Mouse (Mus musculus): ENCODE data around the gene Dnajb8.

The Dnajb8 gene

GRCm38 (mm10) chr6:88229221-88229620 is 7.2 kb downstream of the Dnajb8 start:
- CTCF ChIA-PET, result no interaction called here

GRCm38 (mm10) chr6:88231821-88232220 is 9.8 kb downstream of the Dnajb8 start:
- CTCF ChIA-PET, result no interaction called here

GRCm38 (mm10) chr6:88232221-88232620 is 10.2 kb downstream of the Dnajb8 start:
- CTCF ChIA-PET, result no interaction called here

- CTCF ChIA-PET, result no interaction called here
Measured at GRCm38 (mm10) chr6:88233996-88234395, 11.9 kb downstream of the Dnajb8 start.

GRCm38 (mm10) chr6:88235461-88235860 is 13.4 kb downstream of the Dnajb8 start:
- CTCF ChIA-PET, result no interaction called here

GRCm38 (mm10) chr6:88235983-88236382 is 13.9 kb downstream of the Dnajb8 start:
- CTCF ChIA-PET, result interaction anchor here (1.0 kb wide), 1 partner anchor 64 kb away, joined by 9 read pairs; no protein-coding TSS in a partner anchor

GRCm38 (mm10) chr6:88236513-88236912 is 14.4 kb downstream of the Dnajb8 start:
- CTCF ChIA-PET, result interaction anchor here (1.0 kb wide), 1 partner anchor 63 kb away, joined by 9 read pairs; no protein-coding TSS in a partner anchor

- CTCF ChIA-PET, result interaction anchor here (0.5 kb wide), 1 partner anchor 1004 kb away, joined by 5 read pairs; no protein-coding TSS in a partner anchor
Measured at GRCm38 (mm10) chr6:88242604-88243003, 20.5 kb downstream of the Dnajb8 start.

GRCm38 (mm10) chr6:88249231-88249630 is 27.2 kb downstream of the Dnajb8 start:
- CTCF ChIA-PET, result no interaction called here

GRCm38 (mm10) chr6:88251396-88251795 is 29.3 kb downstream of the Dnajb8 start:
- CTCF ChIA-PET, result no interaction called here

- CTCF ChIA-PET, result no interaction called here
Measured at GRCm38 (mm10) chr6:88251798-88252478, 29.9 kb downstream of the Dnajb8 start.

- CTCF ChIA-PET, result no interaction called here
Measured at GRCm38 (mm10) chr6:88254082-88254481, 32.0 kb downstream of the Dnajb8 start.

- CTCF ChIA-PET, result no interaction called here
Measured at GRCm38 (mm10) chr6:88255435-88255834, 33.4 kb downstream of the Dnajb8 start.

- CTCF ChIA-PET, result no interaction called here
Measured at GRCm38 (mm10) chr6:88259621-88260020, 37.6 kb downstream of the Dnajb8 start.

GRCm38 (mm10) chr6:88260645-88261044 is 38.6 kb downstream of the Dnajb8 start:
- CTCF ChIA-PET, result no interaction called here

GRCm38 (mm10) chr6:88262160-88262559 is 40.1 kb downstream of the Dnajb8 start:
- CTCF ChIA-PET, result no interaction called here

GRCm38 (mm10) chr6:88265355-88265754 is 43.3 kb downstream of the Dnajb8 start:
- CTCF ChIA-PET, result no interaction called here

- CTCF ChIA-PET, result no interaction called here
Measured at GRCm38 (mm10) chr6:88266055-88266454, 44.0 kb downstream of the Dnajb8 start.

GRCm38 (mm10) chr6:88267068-88267467 is 45.0 kb downstream of the Dnajb8 start:
- CTCF ChIA-PET, result no interaction called here

GRCm38 (mm10) chr6:88267970-88268369 is 45.9 kb downstream of the Dnajb8 start:
- CTCF ChIA-PET, result no interaction called here

GRCm38 (mm10) chr6:88274623-88275022 is 52.6 kb downstream of the Dnajb8 start:
- CTCF ChIA-PET, result no interaction called here

- CTCF ChIA-PET, result no interaction called here
Measured at GRCm38 (mm10) chr6:88276221-88276620, 54.2 kb downstream of the Dnajb8 start.

- CTCF ChIA-PET, result no interaction called here
Measured at GRCm38 (mm10) chr6:88277242-88277641, 55.2 kb downstream of the Dnajb8 start.

- CTCF ChIA-PET, result no interaction called here
Measured at GRCm38 (mm10) chr6:88278141-88278540, 56.1 kb downstream of the Dnajb8 start.

Data from spleen, embryonic (tissue).